Mouse (Mus musculus) ovary, postnatal 14 days (tissue): Measurements from ENCODE around the gene Abca13.

Source experiments
- DNase-seq: peaks from one replicate; pipeline ENCODE4 v3.0.0; 2022; ENCODE audit warnings: low spot score

The Abca13 gene

GRCm38 (mm10) chr11:9533189-9533588, 341.4 kb downstream of the Abca13 start:
- DNase-seq, result no peak

- no peak for DNase-seq
These were observed 342.0 kb downstream of the Abca13 start for GRCm38 (mm10) chr11:9533658-9534202.

- no peak for DNase-seq
These were observed 345.1 kb downstream of the Abca13 start for GRCm38 (mm10) chr11:9536811-9537210.

GRCm38 (mm10) chr11:9538328-9538727, 346.6 kb downstream of the Abca13 start:
- DNase-seq, result no peak

- no peak for DNase-seq
These were observed 368.3 kb downstream of the Abca13 start for GRCm38 (mm10) chr11:9560026-9560425.

GRCm38 (mm10) chr11:9568302-9568701, 376.6 kb downstream of the Abca13 start:
- no peak for DNase-seq

- no peak for DNase-seq
These were observed 378.6 kb downstream of the Abca13 start for GRCm38 (mm10) chr11:9570319-9570718.

GRCm38 (mm10) chr11:9574894-9575293, 383.2 kb downstream of the Abca13 start:
- DNase-seq, result no peak

GRCm38 (mm10) chr11:9591757-9592316, 400.1 kb downstream of the Abca13 start:
- DNase-seq, result no peak

- DNase-seq, result no peak
These were observed 405.6 kb downstream of the Abca13 start for GRCm38 (mm10) chr11:9597299-9597698.

GRCm38 (mm10) chr11:9601096-9601495, 409.4 kb downstream of the Abca13 start:
- DNase-seq, result no peak

- no peak for DNase-seq
These were observed 410.4 kb downstream of the Abca13 start for GRCm38 (mm10) chr11:9602137-9602536.

GRCm38 (mm10) chr11:9608249-9608648, 416.5 kb downstream of the Abca13 start:
- DNase-seq, result no peak

- DNase-seq, result no peak
These were observed 417.3 kb downstream of the Abca13 start for GRCm38 (mm10) chr11:9609075-9609474.

- no peak for DNase-seq
These were observed 424.4 kb downstream of the Abca13 start for GRCm38 (mm10) chr11:9616133-9616532.

- DNase-seq, result no peak
These were observed 424.9 kb downstream of the Abca13 start for GRCm38 (mm10) chr11:9616665-9617064.

GRCm38 (mm10) chr11:9619986-9620385, 428.2 kb downstream of the Abca13 start:
- DNase-seq, result no peak

GRCm38 (mm10) chr11:9622888-9623287, 431.1 kb downstream of the Abca13 start:
- DNase-seq, result no peak

- no peak for DNase-seq
These were observed 433.0 kb downstream of the Abca13 start for GRCm38 (mm10) chr11:9624753-9625152.

GRCm38 (mm10) chr11:9625812-9626211, 434.1 kb downstream of the Abca13 start:
- DNase-seq, result no peak

- DNase-seq, result no peak
These were observed 455.5 kb downstream of the Abca13 start for GRCm38 (mm10) chr11:9647272-9647671.

- no peak for DNase-seq
These were observed 456.2 kb downstream of the Abca13 start for GRCm38 (mm10) chr11:9647991-9648390.

- no peak for DNase-seq
These were observed 475.0 kb downstream of the Abca13 start for GRCm38 (mm10) chr11:9666648-9667255.

GRCm38 (mm10) chr11:9669430-9669829, 477.7 kb downstream of the Abca13 start:
- DNase-seq, result no peak
